Mouse (Mus musculus) neural tube, embryonic 10.5 days (tissue): Measurements from ENCODE around the gene Htr3b.

Experiments
- DNase-seq: peaks from one replicate; pipeline ENCODE4 v3.0.0-alpha.2; 2017; ENCODE audit warnings: low spot score; ENCODE audit errors: extremely low spot score

The Htr3b gene

DNA sequence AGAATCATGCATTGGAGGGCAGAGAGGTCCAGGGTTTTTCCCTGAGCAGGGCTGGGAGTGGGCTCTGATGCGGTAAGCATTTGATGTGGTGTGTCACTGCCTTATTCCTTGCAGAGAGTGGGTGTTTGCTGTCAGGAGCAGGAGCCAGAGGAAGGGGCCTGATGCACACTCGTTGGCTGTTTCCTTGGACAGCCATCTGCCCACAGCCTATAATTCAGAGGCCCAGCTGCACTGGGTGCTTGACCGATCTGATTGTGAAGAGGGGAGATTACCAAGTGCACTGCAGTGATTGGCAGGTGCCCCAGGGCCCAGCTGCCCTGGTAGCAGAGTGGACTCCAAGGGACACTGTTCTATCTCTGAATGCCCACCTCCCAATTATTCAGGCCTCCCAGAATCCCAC lies 36.0 kb downstream of the Htr3b start:
- DNase-seq = no peak

DNA sequence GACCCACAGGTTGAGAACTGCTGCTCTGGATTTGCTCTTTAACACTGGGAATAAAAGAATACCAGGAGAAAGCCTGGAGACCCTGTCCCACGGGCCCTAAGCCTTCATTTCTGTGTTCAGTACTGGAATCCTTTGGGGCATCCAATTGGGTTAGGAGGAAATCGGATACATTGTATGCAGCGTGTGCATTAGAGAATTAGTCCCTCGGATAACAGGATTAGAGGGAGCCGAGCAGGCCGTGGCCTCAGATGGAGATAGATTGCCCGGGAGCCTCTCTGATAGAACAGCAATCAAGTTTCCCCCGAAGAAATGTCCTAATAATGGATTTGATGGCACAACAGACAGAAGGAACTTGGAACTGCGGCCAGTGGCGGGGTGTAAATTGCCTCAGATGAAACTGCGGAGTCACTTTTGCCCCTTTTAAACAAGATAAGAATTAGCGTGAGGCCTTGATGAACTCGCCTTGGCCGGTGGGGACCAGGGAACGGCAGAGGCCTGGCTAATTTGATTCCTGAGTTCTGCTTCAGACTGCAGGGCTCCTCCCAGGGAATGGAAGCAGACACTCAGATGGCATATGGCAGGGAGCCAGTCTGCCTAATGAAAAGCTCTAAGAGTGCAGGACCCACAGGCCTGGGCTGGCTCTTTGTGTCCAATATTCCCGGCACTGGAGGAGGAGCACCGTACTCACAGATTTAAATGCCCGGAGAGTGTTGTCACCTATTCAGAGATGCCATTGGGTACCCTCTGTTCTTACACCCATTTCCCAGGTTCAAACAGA lies 48.6 kb downstream of the Htr3b start:
- no peak for DNase-seq

DNA sequence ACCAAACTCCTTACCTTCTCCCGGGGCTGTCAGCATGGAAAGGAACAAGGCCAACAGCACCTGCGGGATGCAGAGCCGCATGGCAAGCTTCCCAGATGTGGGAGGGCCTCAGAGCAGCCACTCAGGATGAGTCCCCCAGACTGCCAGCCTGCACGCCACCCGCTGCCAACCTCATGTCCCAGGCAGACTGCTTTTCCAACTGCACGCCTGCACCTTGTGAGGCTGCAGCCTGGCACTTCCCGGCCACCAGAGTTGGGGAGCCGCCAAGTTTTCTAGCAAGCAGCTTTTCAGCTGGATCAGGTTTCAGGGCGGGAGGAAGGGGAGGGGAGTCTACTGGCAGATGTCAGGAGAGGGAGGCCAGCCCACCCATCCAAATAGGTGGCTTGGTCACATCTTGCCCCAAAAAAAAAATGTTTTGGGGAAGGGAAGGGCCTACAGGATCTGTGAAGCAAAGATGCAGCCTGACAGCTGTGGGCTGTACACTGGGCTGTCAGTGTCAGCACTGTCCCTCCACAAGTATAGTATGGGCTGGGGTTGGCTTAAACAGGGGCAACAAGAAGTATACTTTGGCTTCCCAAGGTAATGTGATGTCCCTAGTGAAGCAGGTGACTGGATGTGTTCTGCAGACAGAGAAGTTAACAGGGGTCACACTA lies 53.8 kb downstream of the Htr3b start, which contains the start of gene Htr3a:
Gene Htr3a (minus strand): TSS at position 215 of the 653 bp plus-strand sequence.
- DNase-seq = peak; percentile 30

- DNase-seq = no peak
Measured at GRCm38 (mm10) chr9:48904421-48904820, 60.4 kb downstream of the Htr3b start.

DNA sequence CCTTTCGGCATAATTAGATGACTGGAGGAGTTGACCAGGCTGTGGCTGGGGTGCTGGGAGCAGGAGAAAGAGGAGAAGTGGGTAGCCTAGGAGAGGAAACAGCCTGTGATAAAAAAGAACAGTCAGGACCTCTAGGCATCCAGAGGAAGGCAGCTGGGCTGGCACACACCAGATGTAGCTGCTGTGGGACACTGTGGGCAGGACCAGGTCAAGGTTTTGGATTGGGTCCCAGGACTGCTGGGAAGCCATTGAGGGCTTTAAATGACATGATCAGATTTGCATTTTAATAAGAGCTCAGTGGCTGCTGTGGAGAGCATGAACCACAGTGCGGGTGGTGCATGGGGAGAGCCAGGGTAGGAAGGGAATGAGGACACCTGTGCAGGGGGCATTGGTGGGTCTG lies 61.0 kb downstream of the Htr3b start:
- no peak for DNase-seq

DNA sequence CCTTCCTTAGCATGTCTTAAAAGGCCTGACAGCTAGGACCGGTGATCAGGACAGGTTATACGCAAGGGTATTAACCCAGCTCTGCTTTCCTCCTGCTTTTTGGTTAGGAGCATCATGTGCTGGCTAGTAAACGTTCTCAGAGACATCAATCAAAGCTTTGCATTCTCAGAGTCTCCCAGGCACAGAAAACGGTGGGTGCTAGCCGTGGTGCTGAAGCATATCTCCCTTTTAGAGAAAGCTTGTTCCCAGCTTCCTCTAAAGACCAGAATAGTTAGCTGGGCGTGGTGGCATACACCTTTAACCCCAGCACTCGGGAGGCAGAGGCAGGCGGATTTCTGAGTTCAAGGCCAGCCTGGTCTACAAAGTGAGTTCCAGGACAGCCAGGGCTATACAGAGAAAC lies 66.2 kb downstream of the Htr3b start:
- DNase-seq = peak; percentile 50

GRCm38 (mm10) chr9:48895819-48896536 lies 68.8 kb downstream of the Htr3b start:
- peak; percentile 58 for DNase-seq

- DNase-seq = no peak
Measured at GRCm38 (mm10) chr9:48894755-48895154, 70.0 kb downstream of the Htr3b start.

DNA sequence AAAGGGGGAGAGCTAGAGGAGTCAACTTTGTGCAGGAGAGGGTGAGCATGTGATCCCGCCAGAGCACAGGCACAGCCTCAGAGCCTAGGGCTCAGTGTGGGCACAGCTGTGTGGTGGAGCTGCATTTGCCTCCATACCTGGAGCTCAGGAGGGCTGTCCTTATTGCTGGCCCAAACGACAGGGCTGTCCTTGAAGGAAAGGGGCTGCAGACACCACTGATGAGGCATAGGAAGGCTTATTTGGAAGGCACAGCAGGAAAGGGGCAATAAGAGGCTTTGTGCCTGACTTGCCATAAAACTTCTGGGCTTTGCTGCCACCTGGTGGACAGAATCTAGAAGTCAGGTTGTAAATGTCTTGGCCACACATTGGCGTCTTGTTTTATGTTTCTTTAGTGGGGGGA lies 70.8 kb downstream of the Htr3b start:
- peak; percentile 84 for DNase-seq

DNA sequence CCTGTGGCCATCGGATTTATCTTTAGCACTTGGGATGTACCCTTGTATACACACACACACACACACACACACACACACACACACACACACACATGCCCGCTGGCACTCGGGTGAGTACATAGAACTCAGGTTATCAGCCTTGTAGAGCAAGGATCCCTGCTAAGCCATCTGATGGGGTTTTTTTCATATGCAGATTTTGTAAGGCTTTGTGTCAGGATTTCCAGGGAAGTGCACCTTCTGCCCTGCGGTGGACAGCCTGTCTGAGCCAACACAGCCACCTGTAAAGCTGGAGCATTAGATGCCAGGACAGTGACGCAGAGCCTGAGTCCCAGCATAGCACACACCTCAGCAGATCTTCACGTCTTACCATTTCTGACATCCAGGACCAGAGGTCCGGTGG lies 75.7 kb downstream of the Htr3b start:
- no peak for DNase-seq
